Mouse (Mus musculus): ENCODE data around the gene Ccdc27. TPM values are rescaled to one million over a fixed set of nuclear protein-coding genes. Genes with fewer than 3 reads are reported as not detected.

Gene Ccdc27
- polyA plus RNA-seq, 1 experiment = 0.08 TPM

DNA sequence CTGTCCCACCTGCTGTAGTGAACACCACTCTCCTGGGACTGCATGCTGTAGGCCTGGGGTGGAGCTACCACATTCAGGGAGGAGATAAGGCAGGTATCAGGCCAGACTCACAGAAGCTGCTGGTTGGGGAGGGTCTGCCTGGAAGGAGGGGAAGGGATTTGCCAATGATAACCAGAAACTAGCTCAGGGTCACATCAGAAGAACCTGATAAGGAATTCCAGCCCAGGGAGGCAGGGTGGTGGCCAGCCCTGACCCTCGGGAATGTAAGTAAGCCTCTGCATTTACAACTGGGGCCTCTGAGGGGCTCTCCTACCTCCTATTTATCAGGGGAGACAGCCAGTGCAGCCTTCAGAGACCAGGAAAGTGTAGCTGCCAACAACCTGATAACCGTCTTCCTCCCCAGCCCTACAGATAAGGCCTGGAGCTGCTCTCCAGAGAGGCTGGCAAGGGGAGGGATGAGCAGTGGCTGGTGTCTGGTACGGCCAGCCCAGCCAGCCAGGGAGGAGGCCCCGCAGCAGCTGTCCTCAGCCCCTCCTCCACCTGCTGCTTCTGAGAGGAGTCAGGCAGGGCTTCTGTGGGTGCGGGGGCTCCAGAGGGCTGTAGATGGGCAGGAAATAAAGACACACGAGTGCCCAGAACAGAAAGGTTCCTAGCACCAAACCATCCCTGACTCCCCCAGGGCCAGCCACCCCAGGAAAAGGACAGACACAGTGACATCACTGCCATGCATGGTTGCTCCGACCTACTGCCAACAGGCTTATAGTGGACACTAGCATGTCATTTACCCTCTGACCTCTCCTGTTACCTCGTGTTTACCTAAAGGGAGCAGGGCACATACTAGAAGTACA lies 18.5 kb downstream of the Ccdc27 start:
- no peak for DNase-seq
- Histone ChIP-seq H3K36me3 (ENCODE audit: control insufficient read depth, insufficient read depth, low read length) (peaks cover 17% of the 10 kb centered on the region), H3K27me3 (ENCODE audit: control insufficient read depth, insufficient read depth, low read length) (no peaks in the 10 kb centered on the region), H3K4me3 (ENCODE audit: control insufficient read depth, insufficient read depth, low read length) (no peak overlapping the region), H3K4me1 (replicated peaks; ENCODE audit: control insufficient read depth, insufficient read depth, low read length) (0 out of 2 replicates have a peak, but pooled peaks cover 5% of the 10 kb centered on the region), H3K27ac (ENCODE audit: control insufficient read depth, insufficient read depth, low read length) (no peak overlapping the region)
- TF ChIP-seq POLR2A (IDR thresholded peaks at IDR 0.05; ENCODE audit: control insufficient read depth, extremely low read depth, insufficient read depth, low read length, poor library complexity) = no peak
- no peak for TF ChIP-seq CTCF (IDR thresholded peaks at IDR 0.05; ENCODE audit: borderline replicate concordance, control insufficient read depth, extremely low read depth, insufficient read depth, low read length, poor library complexity)
- WGBS = 45% methylated on average over 8 of the region's 8 CpGs

DNA sequence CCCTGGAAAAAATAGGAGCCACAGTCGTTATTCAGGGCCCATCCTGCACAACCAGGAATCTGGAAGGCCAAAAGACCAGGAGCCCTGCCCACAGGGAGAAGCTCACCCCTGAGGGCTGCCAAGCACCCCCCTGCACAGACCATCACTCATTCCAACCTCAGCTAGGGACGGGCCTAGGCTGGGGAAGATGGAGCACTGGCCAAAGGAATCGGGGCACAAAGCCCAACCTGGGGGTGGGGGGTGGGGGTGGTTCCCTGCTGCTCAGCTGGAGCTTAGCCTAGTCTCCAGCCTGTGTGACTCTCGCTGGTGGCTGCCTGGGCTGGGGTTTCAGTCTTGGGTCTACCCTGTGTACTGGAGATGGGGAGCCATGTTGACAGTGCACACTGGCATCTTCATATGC lies 19.6 kb downstream of the Ccdc27 start:
- H3K27ac ChIP-seq (ENCODE audit: control insufficient read depth, insufficient read depth, low read length) = no peak overlapping the region
- DNase-seq = no peak
- 0 out of 2 replicates have a peak, but pooled peaks cover 5% of the 10 kb centered on the region for H3K4me1 ChIP-seq (replicated peaks; ENCODE audit: control insufficient read depth, insufficient read depth, low read length)
- TF ChIP-seq CTCF (IDR thresholded peaks at IDR 0.05; ENCODE audit: borderline replicate concordance, control insufficient read depth, extremely low read depth, insufficient read depth, low read length, poor library complexity) (no peak), POLR2A (IDR thresholded peaks at IDR 0.05; ENCODE audit: control insufficient read depth, extremely low read depth, insufficient read depth, low read length, poor library complexity) (no peak)
- whole genome bisulfite sequencing = 82% methylated on average over 4 of the region's 4 CpGs
- H3K4me3 ChIP-seq (ENCODE audit: control insufficient read depth, insufficient read depth, low read length) = no peak overlapping the region
- no peaks in the 10 kb centered on the region for H3K27me3 ChIP-seq (ENCODE audit: control insufficient read depth, insufficient read depth, low read length)
- H3K36me3 ChIP-seq (ENCODE audit: control insufficient read depth, insufficient read depth, low read length) = peaks cover 27% of the 10 kb centered on the region

DNA sequence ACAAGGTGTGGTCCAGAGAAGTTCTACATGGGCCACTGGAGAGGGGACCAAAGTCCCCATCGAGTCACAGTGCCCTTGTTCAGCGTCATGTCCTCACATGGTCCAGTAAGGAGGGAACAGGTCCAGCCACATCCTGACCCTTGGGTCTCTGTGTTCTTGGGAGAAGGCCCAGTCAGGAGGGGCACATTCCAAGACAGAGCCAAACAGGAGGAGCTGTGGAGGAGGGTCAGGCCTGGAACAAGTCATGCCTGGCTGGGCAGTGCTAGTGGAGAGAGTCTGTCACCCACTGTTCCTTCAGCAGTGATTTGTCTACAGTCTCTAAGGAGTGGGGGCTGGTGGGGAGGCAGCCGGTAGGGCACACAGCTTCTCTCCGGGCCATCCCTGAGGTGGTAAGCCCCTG lies 20.1 kb downstream of the Ccdc27 start:
- H3K27ac ChIP-seq (ENCODE audit: control insufficient read depth, insufficient read depth, low read length) = no peak overlapping the region

DNA sequence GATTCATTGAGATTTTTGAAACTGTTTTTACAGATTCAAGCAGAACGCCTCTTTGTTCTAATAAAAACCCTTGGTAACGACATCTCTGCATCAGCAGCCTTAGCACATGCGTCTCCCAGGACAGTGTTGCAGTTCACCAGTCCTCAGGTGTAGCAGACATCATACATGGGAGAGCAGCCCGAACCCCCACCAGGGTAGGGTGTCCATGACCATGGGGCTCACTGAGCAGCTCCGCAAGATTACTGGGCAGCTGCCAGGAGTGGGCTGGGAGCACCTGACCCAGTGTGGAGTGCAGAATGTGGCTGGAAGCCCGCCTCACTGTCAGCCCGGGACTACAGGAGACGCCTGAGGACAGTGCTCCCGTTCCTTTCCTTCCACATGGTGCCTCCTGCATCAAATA lies 21.0 kb downstream of the Ccdc27 start:
- no peak overlapping the region for H3K27ac ChIP-seq (ENCODE audit: control insufficient read depth, insufficient read depth, low read length)
- H3K4me1 ChIP-seq (replicated peaks; ENCODE audit: control insufficient read depth, insufficient read depth, low read length) = 0 out of 2 replicates have a peak, but pooled peaks cover 5% of the 10 kb centered on the region
- H3K4me3 ChIP-seq (ENCODE audit: control insufficient read depth, insufficient read depth, low read length) = no peak overlapping the region
- WGBS = 97% methylated on average over 9 of the region's 9 CpGs
- peaks cover 37% of the 10 kb centered on the region for H3K36me3 ChIP-seq (ENCODE audit: control insufficient read depth, insufficient read depth, low read length)
- no peaks in the 10 kb centered on the region for H3K27me3 ChIP-seq (ENCODE audit: control insufficient read depth, insufficient read depth, low read length)
- DNase-seq = no peak
- TF ChIP-seq POLR2A (IDR thresholded peaks at IDR 0.05; ENCODE audit: control insufficient read depth, extremely low read depth, insufficient read depth, low read length, poor library complexity) (no peak), CTCF (IDR thresholded peaks at IDR 0.05; ENCODE audit: borderline replicate concordance, control insufficient read depth, extremely low read depth, insufficient read depth, low read length, poor library complexity) (no peak)

More for the DNA sequence above, 20.1 kb downstream of the Ccdc27 start:
- Histone ChIP-seq H3K4me3 (ENCODE audit: control insufficient read depth, insufficient read depth, low read length) (no peak overlapping the region), H3K4me1 (replicated peaks; ENCODE audit: control insufficient read depth, insufficient read depth, low read length) (0 out of 2 replicates have a peak, but pooled peaks cover 5% of the 10 kb centered on the region), H3K36me3 (ENCODE audit: control insufficient read depth, insufficient read depth, low read length) (peaks cover 31% of the 10 kb centered on the region), H3K27me3 (ENCODE audit: control insufficient read depth, insufficient read depth, low read length) (no peaks in the 10 kb centered on the region)
- TF ChIP-seq POLR2A (IDR thresholded peaks at IDR 0.05; ENCODE audit: control insufficient read depth, extremely low read depth, insufficient read depth, low read length, poor library complexity) (no peak), CTCF (IDR thresholded peaks at IDR 0.05; ENCODE audit: borderline replicate concordance, control insufficient read depth, extremely low read depth, insufficient read depth, low read length, poor library complexity) (no peak)
- 87% methylated on average over 4 of the region's 4 CpGs for WGBS
- no peak for DNase-seq

DNA sequence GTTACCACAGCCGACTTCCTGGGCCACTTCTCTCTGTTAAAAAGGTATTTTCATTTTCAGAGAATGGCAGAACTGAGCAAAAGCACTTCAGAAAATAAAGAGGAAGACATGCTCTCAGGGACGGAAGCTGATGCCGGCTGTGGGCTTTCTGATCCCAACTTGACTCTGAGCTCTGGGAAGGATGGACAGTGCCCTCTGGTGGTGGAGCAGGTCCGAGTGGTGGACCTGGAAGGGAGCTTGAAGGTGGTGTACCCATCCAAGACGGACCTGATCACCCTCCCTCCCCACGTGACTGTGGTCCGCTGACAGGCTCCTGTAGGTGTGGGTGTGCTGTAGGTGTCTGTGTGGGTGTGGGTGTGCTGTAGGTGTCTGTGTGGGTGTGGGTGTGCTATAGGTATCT lies 22.9 kb downstream of the Ccdc27 start:
- DNase-seq = peak; percentile 59
- Histone ChIP-seq H3K4me1 (replicated peaks; ENCODE audit: control insufficient read depth, insufficient read depth, low read length) (no peaks in the 10 kb centered on the region), H3K27me3 (ENCODE audit: control insufficient read depth, insufficient read depth, low read length) (no peaks in the 10 kb centered on the region), H3K36me3 (ENCODE audit: control insufficient read depth, insufficient read depth, low read length) (peaks cover 41% of the 10 kb centered on the region), H3K27ac (ENCODE audit: control insufficient read depth, insufficient read depth, low read length) (no peak overlapping the region), H3K4me3 (ENCODE audit: control insufficient read depth, insufficient read depth, low read length) (no peak overlapping the region)
- 55% methylated on average over 7 of the region's 7 CpGs for WGBS
- TF ChIP-seq CTCF (IDR thresholded peaks at IDR 0.05; ENCODE audit: borderline replicate concordance, control insufficient read depth, extremely low read depth, insufficient read depth, low read length, poor library complexity) = peak; percentile 68; the same call in 1 of the 2 replicates
- no peak for TF ChIP-seq POLR2A (IDR thresholded peaks at IDR 0.05; ENCODE audit: control insufficient read depth, extremely low read depth, insufficient read depth, low read length, poor library complexity)

DNA sequence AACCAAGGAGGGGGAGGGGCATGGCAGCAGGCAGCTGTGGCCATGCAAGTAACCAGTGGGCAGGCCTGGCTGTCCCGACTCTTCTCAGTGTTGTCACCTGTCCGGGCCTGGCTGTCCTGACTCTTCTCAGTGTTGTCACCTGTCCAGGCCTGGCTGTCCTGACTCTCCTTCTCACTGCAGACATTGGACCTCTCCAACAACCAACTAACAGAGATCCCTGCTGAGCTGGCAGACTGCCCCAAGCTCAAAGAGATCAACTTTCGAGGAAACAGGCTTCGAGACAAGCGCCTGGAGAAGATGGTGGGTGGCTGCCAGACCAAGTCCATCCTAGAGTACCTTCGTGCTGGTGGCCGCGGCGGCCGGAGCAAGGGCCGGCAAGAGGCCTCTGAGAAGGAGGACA lies 27.0 kb downstream of the Ccdc27 start:
- H3K27me3 ChIP-seq (ENCODE audit: control insufficient read depth, insufficient read depth, low read length) = no peaks in the 10 kb centered on the region
- TF ChIP-seq CTCF (IDR thresholded peaks at IDR 0.05; ENCODE audit: borderline replicate concordance, control insufficient read depth, extremely low read depth, insufficient read depth, low read length, poor library complexity) (no peak), POLR2A (IDR thresholded peaks at IDR 0.05; ENCODE audit: control insufficient read depth, extremely low read depth, insufficient read depth, low read length, poor library complexity) (no peak)
- no peak overlapping the region for H3K27ac ChIP-seq (ENCODE audit: control insufficient read depth, insufficient read depth, low read length)
- 97% methylated on average over 11 of the region's 11 CpGs for WGBS
- peaks cover 23% of the 10 kb centered on the region for H3K4me1 ChIP-seq (replicated peaks; ENCODE audit: control insufficient read depth, insufficient read depth, low read length)
- H3K36me3 ChIP-seq (ENCODE audit: control insufficient read depth, insufficient read depth, low read length) = peaks cover 36% of the 10 kb centered on the region
- DNase-seq = no peak
- H3K4me3 ChIP-seq (ENCODE audit: control insufficient read depth, insufficient read depth, low read length) = no peak overlapping the region

Data from thymus, adult 2 months (tissue).